Mouse (Mus musculus): ENCODE data around the gene Bckdhb. TPM values are rescaled to one million over a fixed set of nuclear protein-coding genes. Genes with fewer than 3 reads are reported as not detected.

The Bckdhb gene
- 9.3 TPM for polyA plus RNA-seq (2014; fragmentation: Illumina TruSeq; extraction: RNeasy Lipid Tissue Mini Kit (QIAGEN cat#74804); ENCODE audit: low read depth, low replicate concordance)

GRCm38 (mm10) chr9:83924878-83925687 is at the start of gene Bckdhb:
Bckdhb (plus strand) TSS chr9:83925145.

Other genes starting within 250 kb of the Bckdhb start
- gene Elovl4, start 118.9 kb upstream of the Bckdhb start, polyA plus RNA-seq (2014; fragmentation: Illumina TruSeq; extraction: RNeasy Lipid Tissue Mini Kit (QIAGEN cat#74804); ENCODE audit: low read depth, low replicate concordance), result 0.34 TPM
- gene Ttk, start 90.5 kb upstream of the Bckdhb start, polyA plus RNA-seq (2014; fragmentation: Illumina TruSeq; extraction: RNeasy Lipid Tissue Mini Kit (QIAGEN cat#74804); ENCODE audit: low read depth, low replicate concordance), result 120 TPM